Mouse (Mus musculus) forebrain, embryonic 11.5 days (tissue): Measurements from ENCODE around the gene Gatd1. TPM values are rescaled to one million over a fixed set of nuclear protein-coding genes. Genes with fewer than 3 reads are reported as not detected.
A peak's percentile ranks its signal among the peaks of the same experiment; 100 is the strongest.

Experiments used
- ATAC-seq: fragments of 200-750 bp; cut with Nextera tagmentation; replicated peaks from 2 replicates; pipeline ENCODE4 v1.8.0; 2017; ENCODE audit warnings: moderate TSS enrichment; ENCODE audit not compliant: low FRiP score
- DNase-seq: peaks from one replicate; pipeline ENCODE4 v3.0.0-alpha.2; 2017; ENCODE audit warnings: low spot score
- H3K27ac ChIP-seq: fragments of 300-500 bp; sonication (generic); 2 replicates; pipeline ENCODE4 v1.5.1; 2014; ENCODE audit warnings: low read depth, low read length
- H3K27me3 ChIP-seq: fragments of 300-500 bp; sonication (generic); 2 replicates; pipeline ENCODE4 v1.6.1; 2014; ENCODE audit warnings: mild to moderate bottlenecking, low read length, mixed read lengths; ENCODE audit not compliant: control insufficient read depth, insufficient read depth
- H3K36me3 ChIP-seq: fragments of 300-500 bp; sonication (generic); 2 replicates; pipeline ENCODE4 v1.6.1; 2014; ENCODE audit warnings: mild to moderate bottlenecking, low read length, moderate library complexity, mixed read lengths; ENCODE audit not compliant: control insufficient read depth, insufficient read depth
- H3K4me1 ChIP-seq: fragments of 300-500 bp; sonication (generic); replicated peaks from 2 replicates; pipeline ENCODE4 v1.6.1; 2014; ENCODE audit warnings: low read length, mixed read lengths; ENCODE audit not compliant: control insufficient read depth, insufficient read depth
- H3K4me2 ChIP-seq: fragments of 300-500 bp; sonication (generic); 2 replicates; pipeline ENCODE4 v1.6.1; 2014; ENCODE audit warnings: low read depth, mild to moderate bottlenecking, low read length, moderate library complexity, mixed read lengths; ENCODE audit not compliant: severe bottlenecking
- H3K4me3 ChIP-seq: fragments of 300-500 bp; sonication (generic); 2 replicates; pipeline ENCODE4 v1.5.1; 2014; ENCODE audit warnings: low read depth, low read length
- H3K9ac ChIP-seq: fragments of 300-500 bp; sonication (generic); 2 replicates; pipeline ENCODE4 v1.6.1; 2014; ENCODE audit warnings: low read length
- H3K9me3 ChIP-seq: fragments of 300-500 bp; sonication (generic); 2 replicates; pipeline ENCODE4 v1.6.1; 2016; ENCODE audit warnings: low read length, mixed read lengths; ENCODE audit not compliant: control insufficient read depth
- WGBS: fragments of 180-500 bp; shearing (Covaris S2); extraction: QIAGEN DNeasy Blood & Tissue Kit; methylation state at CpG from one replicate; pipeline ENCODE4 v1.1.7; 2014; 5-methylcytosine and 5-hydroxymethylcytosine counted together
- polyA plus RNA-seq: library from polyadenylated mRNA; unstranded; fragments of >200 nt; fragmentation: Nextera tagmentation; extraction: Ambion mirVana; gene quantifications from 2 replicates; pipeline ENCODE4 v1.2.1, GENCODE M21; 2014

Gene Gatd1
- polyA plus RNA-seq, 1 experiment from 2014 or later, result 42.9 TPM

- DNase-seq (peak; percentile 79), ATAC-seq (no peak)
- H3K9ac ChIP-seq, result no peak overlapping the region
- WGBS, result 75% methylated on average over 15 of the region's 15 CpGs
- H3K4me2 ChIP-seq, result no peak overlapping the region
- H3K36me3 ChIP-seq, result no peaks in the 10 kb centered on the region
- peaks cover 27% of the 10 kb centered on the region for H3K27me3 ChIP-seq
- peaks cover 15% of the 10 kb centered on the region for H3K4me1 ChIP-seq
- H3K9me3 ChIP-seq, result no peaks in the 10 kb centered on the region
- H3K4me3 ChIP-seq, result no peak overlapping the region
- H3K27ac ChIP-seq, result no peak overlapping the region
These were observed 44.2 kb upstream of the Gatd1 start for GRCm38 (mm10) chr7:141457986-141458660.

GRCm38 (mm10) chr7:141457236-141457635 is 43.3 kb upstream of the Gatd1 start:
- ATAC-seq (no peak), DNase-seq (no peak)
- H3K4me3 ChIP-seq, result no peak overlapping the region
- H3K4me2 ChIP-seq, result no peak overlapping the region
- H3K4me1 ChIP-seq, result peaks cover 15% of the 10 kb centered on the region
- 94% methylated on average over 14 of the region's 14 CpGs for WGBS
- H3K9me3 ChIP-seq, result no peaks in the 10 kb centered on the region
- H3K9ac ChIP-seq, result no peak overlapping the region
- no peak overlapping the region for H3K27ac ChIP-seq
- peaks cover 18% of the 10 kb centered on the region for H3K27me3 ChIP-seq
- no peaks in the 10 kb centered on the region; the same call in 1 of the 2 replicates for H3K36me3 ChIP-seq

- Histone ChIP-seq H3K4me2 (no peak overlapping the region), H3K4me3 (no peak overlapping the region), H3K9me3 (no peaks in the 10 kb centered on the region), H3K9ac (no peak overlapping the region), H3K36me3 (peaks cover 3% of the 10 kb centered on the region; the same call in 1 of the 2 replicates), H3K4me1 (peaks cover 11% of the 10 kb centered on the region), H3K27me3 (peaks cover 13% of the 10 kb centered on the region), H3K27ac (no peak overlapping the region)
- DNase-seq, result no peak
- no peak for ATAC-seq
- WGBS, result 89% methylated on average over 6 of the region's 6 CpGs
These were observed 42.8 kb upstream of the Gatd1 start for GRCm38 (mm10) chr7:141456739-141457138.

GRCm38 (mm10) chr7:141455610-141456314 is 41.8 kb upstream of the Gatd1 start:
- Histone ChIP-seq H3K9ac (peak overlapping the region; percentile 46), H3K4me1 (peaks cover 8% of the 10 kb centered on the region), H3K27ac (no peak overlapping the region), H3K27me3 (peaks cover 4% of the 10 kb centered on the region), H3K4me3 (peak overlapping the region; percentile 53), H3K36me3 (peaks cover 3% of the 10 kb centered on the region; the same call in 1 of the 2 replicates), H3K9me3 (no peaks in the 10 kb centered on the region), H3K4me2 (peak overlapping the region; percentile 88)
- 3% methylated on average over 23 of the region's 23 CpGs for WGBS
- no peak for DNase-seq
- peak; percentile 55 for ATAC-seq

GRCm38 (mm10) chr7:141454967-141455551 is 41.1 kb upstream of the Gatd1 start, which contains the start of gene Pnpla2:
TSS of gene Pnpla2 (plus strand) at chr7:141455198.
- Histone ChIP-seq H3K9me3 (no peaks in the 10 kb centered on the region), H3K4me2 (peak within 1 kb of the TSS; percentile 88), H3K9ac (peak within 1 kb of the TSS; percentile 46), H3K27me3 (0 out of 2 replicates have a peak, but pooled peaks cover 2% of the 10 kb centered on the region), H3K4me3 (peak within 1 kb of the TSS; percentile 53), H3K4me1 (peaks cover 8% of the 10 kb centered on the region), H3K36me3 (peaks cover 3% of the 10 kb centered on the region; the same call in 1 of the 2 replicates), H3K27ac (0 out of 2 replicates have a peak within 1 kb of the TSS, but pooled peaks have one; percentile 5)
- DNase-seq, result peak; percentile 96
- peak; percentile 80 for ATAC-seq
- WGBS, result under 1% methylated on average over 45 of the region's 45 CpGs

- 78% methylated on average over 2 of the region's 2 CpGs for WGBS
These were observed 39.7 kb upstream of the Gatd1 start for GRCm38 (mm10) chr7:141453636-141454035.

GRCm38 (mm10) chr7:141451928-141452327 is 38.0 kb upstream of the Gatd1 start:
- DNase-seq (no peak), ATAC-seq (no peak)
- no peak overlapping the region for H3K27ac ChIP-seq
- no peak overlapping the region for H3K4me2 ChIP-seq
- H3K36me3 ChIP-seq, result peaks cover 3% of the 10 kb centered on the region; the same call in 1 of the 2 replicates
- peaks cover 10% of the 10 kb centered on the region for H3K4me1 ChIP-seq
- no peaks in the 10 kb centered on the region for H3K27me3 ChIP-seq
- no peaks in the 10 kb centered on the region for H3K9me3 ChIP-seq
- H3K9ac ChIP-seq, result no peak overlapping the region
- no peak overlapping the region for H3K4me3 ChIP-seq

More at GRCm38 (mm10) chr7:141453636-141454035, 39.7 kb upstream of the Gatd1 start:
- peaks cover 3% of the 10 kb centered on the region; the same call in 1 of the 2 replicates for H3K36me3 ChIP-seq
- no peak overlapping the region for H3K4me2 ChIP-seq
- H3K4me3 ChIP-seq, result no peak overlapping the region
- peaks cover 9% of the 10 kb centered on the region for H3K4me1 ChIP-seq
- ATAC-seq (no peak), DNase-seq (no peak)
- H3K9ac ChIP-seq, result no peak overlapping the region
- H3K9me3 ChIP-seq, result no peaks in the 10 kb centered on the region
- H3K27ac ChIP-seq, result no peak overlapping the region
- no peaks in the 10 kb centered on the region for H3K27me3 ChIP-seq

GRCm38 (mm10) chr7:141447110-141447991 is 33.4 kb upstream of the Gatd1 start, which contains the start of gene Rplp2:
TSS of gene Rplp2 (plus strand) at chr7:141447370.
- Histone ChIP-seq H3K9ac (peak within 1 kb of the TSS; percentile 86), H3K4me3 (peak within 1 kb of the TSS; percentile 77), H3K36me3 (peaks cover 3% of the 10 kb centered on the region; the same call in 1 of the 2 replicates), H3K4me2 (peak within 1 kb of the TSS; percentile 75), H3K9me3 (no peaks in the 10 kb centered on the region), H3K27me3 (no peaks in the 10 kb centered on the region), H3K27ac (peak within 1 kb of the TSS; percentile 50; the same call in 1 of the 2 replicates), H3K4me1 (peaks cover 15% of the 10 kb centered on the region)
- peak; percentile 90 for ATAC-seq
- WGBS, result under 1% methylated on average over 63 of the region's 63 CpGs
- DNase-seq, result peak; percentile 93
